Comparison of ENCODE assay signal across 15 mouse cellular contexts in genomic region chr3:89612048-89612447, GRCm38 (mm10).
DNase-seq lines count a peak whose midpoint lies in the region; ATAC-seq and TF ChIP-seq lines count a peak whose summit lies in the region.
"Had no signal": no experiment of that assay in that cellular context is flagged by ENCODE, and none has a peak within 500 bp of the region (broad histone marks: within the 10 kb centered on the region; RNA-seq: fewer than 3 reads in every experiment).

No protein-coding gene starts in this region.

- H3K27ac ChIP-seq in hindbrain, postnatal 0 days: no peak overlapping the region; the same call in 1 of the 2 replicates
- H3K27ac ChIP-seq in hindbrain, embryonic 12.5 days: no peak overlapping the region
- H3K27ac ChIP-seq in thymus, adult 2 months (ENCODE audit: control insufficient read depth, insufficient read depth, low read length): no peak overlapping the region
- H3K27ac ChIP-seq: forebrain, embryonic 10.5 days; heart, embryonic 10.5 days; kidney, postnatal 0 days had no signal

- H3K4me3 ChIP-seq in hindbrain, postnatal 0 days (ENCODE audit: low read length): no peak overlapping the region
- H3K4me3 ChIP-seq in hindbrain, embryonic 12.5 days: no peak overlapping the region
- no peak overlapping the region for H3K4me3 ChIP-seq in thymus, adult 2 months (ENCODE audit: control insufficient read depth, insufficient read depth, low read length)
- H3K4me3 ChIP-seq: forebrain, embryonic 10.5 days; heart, embryonic 10.5 days had no signal

- H3K4me1 ChIP-seq in hindbrain, postnatal 0 days (ENCODE audit: insufficient read depth, low read length): peaks cover 18% of the 10 kb centered on the region
- peaks cover 40% of the 10 kb centered on the region for H3K4me1 ChIP-seq in hindbrain, embryonic 12.5 days
- no peaks in the 10 kb centered on the region for H3K4me1 ChIP-seq in thymus, adult 2 months (replicated peaks; ENCODE audit: control insufficient read depth, insufficient read depth, low read length)

- no peaks in the 10 kb centered on the region for H3K27me3 ChIP-seq in hindbrain, postnatal 0 days (ENCODE audit: insufficient read depth, low read length)
- no peaks in the 10 kb centered on the region for H3K27me3 ChIP-seq in hindbrain, embryonic 12.5 days
- no peaks in the 10 kb centered on the region for H3K27me3 ChIP-seq in thymus, adult 2 months (ENCODE audit: control insufficient read depth, insufficient read depth, low read length)

- no peaks in the 10 kb centered on the region for H3K9me3 ChIP-seq in hindbrain, postnatal 0 days (ENCODE audit: low read length)
- H3K9me3 ChIP-seq in hindbrain, embryonic 12.5 days (replicated peaks): no peaks in the 10 kb centered on the region
- H3K9me3 ChIP-seq: forebrain, embryonic 10.5 days; heart, embryonic 10.5 days had no signal

- 80% methylated on average over 5 of the region's 5 CpGs for WGBS in hindbrain, postnatal 0 days
- WGBS in hindbrain, embryonic 12.5 days: 83% methylated on average over 5 of the region's 5 CpGs
- WGBS in thymus, adult 2 months: 55% methylated on average over 5 of the region's 5 CpGs

- no peaks in the 10 kb centered on the region for H3K36me3 ChIP-seq in hindbrain, postnatal 0 days (ENCODE audit: insufficient read depth, low read length)
- no peaks in the 10 kb centered on the region for H3K36me3 ChIP-seq in hindbrain, embryonic 12.5 days
- no peaks in the 10 kb centered on the region for H3K36me3 ChIP-seq in thymus, adult 2 months (ENCODE audit: control insufficient read depth, insufficient read depth, low read length)
- H3K36me3 ChIP-seq: forebrain, embryonic 10.5 days; heart, embryonic 10.5 days had no signal

- no peak for ATAC-seq in hindbrain, postnatal 0 days
- no peak for ATAC-seq in hindbrain, embryonic 12.5 days (ENCODE audit: low FRiP score)

- H3K4me2 ChIP-seq in hindbrain, postnatal 0 days (ENCODE audit: low read depth, low read length): no peak overlapping the region
- no peak overlapping the region for H3K4me2 ChIP-seq in hindbrain, embryonic 12.5 days (replicated peaks)

- no peak for TF ChIP-seq POLR2A in thymus, adult 2 months (IDR thresholded peaks at IDR 0.05; ENCODE audit: control insufficient read depth, extremely low read depth, insufficient read depth, low read length, poor library complexity)

- H3K9ac ChIP-seq in hindbrain, postnatal 0 days (replicated peaks; ENCODE audit: low read length): no peak overlapping the region
- H3K9ac ChIP-seq in hindbrain, embryonic 12.5 days: no peak overlapping the region

- DNase-seq in hindbrain, postnatal 0 days (ENCODE audit: low spot score): peak; percentile 22
- peak; percentile 49 for DNase-seq in thymus, adult 2 months
- DNase-seq in thymus, postnatal 0 days (ENCODE audit: low spot score): no peak
- peak; percentile 4 for DNase-seq in naive thymus-derived CD4-positive, alpha-beta T cell, adult 2 months (ENCODE audit: low read depth)
- DNase-seq in thymus, postnatal 4 days: peak; percentile 38
- no peak for DNase-seq in retina, postnatal 1 day
- no peak for DNase-seq in heart, adult 18-20 months
- DNase-seq: cerebellum, adult 11-12 months; cerebellum, postnatal 14 days; kidney, adult 2 months; lung, postnatal 4 days had no signal

- peak; percentile 27 for TF ChIP-seq CTCF in hindbrain, postnatal 0 days (IDR thresholded peaks at IDR 0.05; ENCODE audit: low read depth)
- TF ChIP-seq CTCF in thymus, adult 2 months (IDR thresholded peaks at IDR 0.05; ENCODE audit: borderline replicate concordance, control insufficient read depth, extremely low read depth, insufficient read depth, low read length, poor library complexity): no peak

Comparison
In these comparisons a context has a peak if more than half of its experiments do, and no peak if none do; other contexts are left out.
1. DNase-seq: peak in hindbrain, postnatal 0 days (single experiment), thymus, adult 2 months (single experiment), naive thymus-derived CD4-positive, alpha-beta T cell, adult 2 months (single experiment) and thymus, postnatal 4 days (single experiment); none in thymus, postnatal 0 days (single experiment), retina, postnatal 1 day (single experiment) and heart, adult 18-20 months (0 of 2).